Mouse (Mus musculus) heart, postnatal 0 days (tissue): ENCODE measurements around the gene 1700020L24Rik. TPM values are rescaled to one million over a fixed set of nuclear protein-coding genes. Genes with fewer than 3 reads are reported as not detected.

Source experiments
- ATAC-seq: fragments of 200-750 bp; cut with Nextera tagmentation; 2 replicates; pipeline ENCODE4 v1.8.0; 2017; ENCODE audit warnings: low read depth, moderate number of reproducible peaks, moderate library complexity; ENCODE audit not compliant: insufficient read depth
- DNase-seq: peaks from one replicate; pipeline ENCODE4 v3.0.0-alpha.2; 2016; ENCODE audit warnings: low spot score
- H3K27ac ChIP-seq: fragments of 300-500 bp; sonication (generic); 2 replicates; pipeline ENCODE4 v1.5.1; 2014; ENCODE audit warnings: low read depth, mild to moderate bottlenecking
- H3K27me3 ChIP-seq: fragments of 300-500 bp; sonication (generic); 2 replicates; pipeline ENCODE4 v1.6.1; 2014; ENCODE audit warnings: low read length, mixed read lengths; ENCODE audit not compliant: control insufficient read depth, insufficient read depth
- H3K36me3 ChIP-seq: fragments of 300-500 bp; sonication (generic); replicated peaks from 2 replicates; pipeline ENCODE4 v1.6.1; 2014; ENCODE audit warnings: low read length, mixed read lengths; ENCODE audit not compliant: control insufficient read depth, insufficient read depth
- H3K4me1 ChIP-seq: fragments of 300-500 bp; sonication (generic); 2 replicates; pipeline ENCODE4 v1.6.1; 2014; ENCODE audit warnings: antibody characterized with exemption; ENCODE audit not compliant: control insufficient read depth, insufficient read depth
- H3K4me2 ChIP-seq: fragments of 300-500 bp; sonication (generic); 2 replicates; pipeline ENCODE4 v1.6.1; 2014; ENCODE audit warnings: low read depth, mild to moderate bottlenecking, low read length, moderate library complexity
- H3K4me3 ChIP-seq: fragments of 300-500 bp; sonication (generic); 2 replicates; pipeline ENCODE4 v1.5.1; 2014; ENCODE audit warnings: low read depth, low read length
- H3K9ac ChIP-seq: fragments of 300-500 bp; sonication (generic); replicated peaks from 2 replicates; pipeline ENCODE4 v1.6.1; 2014; ENCODE audit warnings: low read depth, low read length, mixed read lengths
- H3K9me3 ChIP-seq: fragments of 300-500 bp; sonication (generic); replicated peaks from 2 replicates; pipeline ENCODE4 v1.6.1; 2016; ENCODE audit warnings: low read length; ENCODE audit not compliant: control insufficient read depth
- CTCF ChIP-seq: IDR thresholded peaks from 2 replicates; pipeline ENCODE4 v1.5.1; 2016; ENCODE audit warnings: antibody characterized with exemption, control low read depth, low read depth
- EP300 ChIP-seq: IDR thresholded peaks from 2 replicates; pipeline ENCODE4 v1.6.1; 2016; ENCODE audit warnings: antibody characterized with exemption, low read depth
- WGBS: fragments of 180-500 bp; shearing (Covaris S2); extraction: QIAGEN DNeasy Blood & Tissue Kit; methylation state at CpG from one replicate; pipeline ENCODE4 v1.1.7; 2014; 5-methylcytosine and 5-hydroxymethylcytosine counted together
- polyA plus RNA-seq: library from polyadenylated mRNA; unstranded; fragments of >200 nt; fragmentation: Nextera tagmentation; extraction: Ambion mirVana; gene quantifications from 2 replicates; pipeline ENCODE4 v1.2.1, GENCODE M21; 2015
- total RNA-seq: library from RNA; depleted of rRNA; stranded (reverse); fragments of >200 nt; gene quantifications from 2 replicates; pipeline ENCODE4 v1.2.3, GENCODE M21; 2014; ENCODE audit warnings: low replicate concordance

1700020L24Rik gene
- total and polyA plus RNA-seq, 2 experiments from 2014 or later, result 1.1 TPM; not detected in 1

DNA sequence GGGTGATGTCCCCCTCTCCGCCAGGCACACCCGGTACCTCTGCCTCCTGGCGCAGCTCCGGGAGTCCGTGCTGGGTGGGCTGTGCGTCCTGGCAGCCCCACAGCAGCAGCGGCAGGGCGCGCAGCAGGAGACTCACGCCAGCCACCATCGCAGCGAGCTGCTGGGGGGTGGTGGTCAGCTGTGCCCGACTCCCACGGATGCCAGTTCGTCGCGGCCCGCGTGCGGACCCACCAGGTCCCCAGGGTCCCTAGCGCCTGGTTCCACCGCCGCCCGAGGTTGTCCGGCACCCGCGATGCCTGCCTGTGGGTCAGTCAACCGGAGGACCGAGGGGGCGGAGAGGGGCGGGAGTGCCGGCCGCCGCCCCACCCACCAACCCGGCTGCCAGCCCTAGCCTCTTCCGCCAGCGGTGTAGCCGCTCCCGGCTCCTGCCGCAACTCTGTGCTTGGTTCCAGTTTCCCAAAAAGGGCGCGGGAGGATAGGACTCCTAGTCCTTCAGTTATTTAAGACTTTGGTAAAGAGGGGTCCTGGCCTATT, 25.3 kb downstream of the 1700020L24Rik start, which contains the start of gene Mmp28:
Mmp28 (minus strand) TSS at position 361 of the 534 bp plus-strand sequence.
- under 1% methylated on average over 42 of the region's 42 CpGs for WGBS
- H3K4me2 ChIP-seq, result peak within 1 kb of the TSS; percentile 95
- peak; percentile 58 for DNase-seq
- 0 out of 2 replicates have a peak within 1 kb of the TSS, but pooled peaks have one; percentile 38 for H3K27ac ChIP-seq
- H3K9ac ChIP-seq, result peak within 1 kb of the TSS; percentile 85
- peak; percentile 28; the same call in 1 of the 2 replicates for ATAC-seq
- H3K9me3 ChIP-seq, result no peaks in the 10 kb centered on the region
- H3K36me3 ChIP-seq, result no peaks in the 10 kb centered on the region
- H3K27me3 ChIP-seq, result peaks cover 31% of the 10 kb centered on the region
- peaks cover 24% of the 10 kb centered on the region for H3K4me1 ChIP-seq
- no peak for TF ChIP-seq EP300
- no peak for TF ChIP-seq CTCF
- peak within 1 kb of the TSS; percentile 83 for H3K4me3 ChIP-seq

DNA sequence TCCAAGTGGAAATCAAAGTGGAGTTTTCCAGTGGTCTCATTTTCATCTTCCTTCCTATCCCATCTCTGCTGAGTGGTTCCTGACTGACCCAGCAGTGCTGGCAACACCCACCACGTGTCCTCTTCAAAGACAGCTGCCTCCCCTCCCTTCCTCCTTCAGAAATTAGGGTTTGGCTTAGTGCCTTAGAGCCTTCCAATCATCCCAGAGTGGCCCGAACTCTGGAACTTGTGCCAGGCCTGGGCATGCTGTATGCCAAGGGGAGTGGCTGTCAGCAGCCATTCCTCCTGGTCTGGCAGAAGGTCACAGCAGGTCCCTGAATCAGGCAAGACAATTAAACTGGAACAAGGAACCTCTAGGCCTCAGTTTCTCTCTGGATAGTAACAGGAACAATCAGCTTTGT, 28.5 kb downstream of the 1700020L24Rik start:
- ATAC-seq (peak; percentile 15; the same call in 1 of the 2 replicates), DNase-seq (peak; percentile 63)
- Histone ChIP-seq H3K9me3 (no peaks in the 10 kb centered on the region), H3K4me3 (no peak overlapping the region), H3K4me2 (0 out of 2 replicates have a peak overlapping the region, but pooled peaks have one; percentile 3), H3K36me3 (no peaks in the 10 kb centered on the region), H3K9ac (no peak overlapping the region), H3K27ac (peak overlapping the region; percentile 58), H3K27me3 (peaks cover 31% of the 10 kb centered on the region), H3K4me1 (peaks cover 24% of the 10 kb centered on the region)
- 5% methylated on average over 2 of the region's 2 CpGs for WGBS
- TF ChIP-seq EP300 (no peak), CTCF (no peak)

GRCm38 (mm10) chr11:83467120-83467652, 29.7 kb downstream of the 1700020L24Rik start:
- Histone ChIP-seq H3K4me2 (no peak overlapping the region), H3K4me1 (peaks cover 20% of the 10 kb centered on the region), H3K27me3 (peaks cover 24% of the 10 kb centered on the region), H3K36me3 (no peaks in the 10 kb centered on the region), H3K4me3 (no peak overlapping the region), H3K9ac (no peak overlapping the region), H3K9me3 (no peaks in the 10 kb centered on the region), H3K27ac (peak overlapping the region; percentile 58)
- WGBS, result 5% methylated on average over 11 of the region's 11 CpGs
- ATAC-seq, result peak; percentile 89
- TF ChIP-seq CTCF (no peak), EP300 (peak; percentile 98)
- peak; percentile 94 for DNase-seq

GRCm38 (mm10) chr11:83468765-83469164, 31.3 kb downstream of the 1700020L24Rik start:
- peaks cover 22% of the 10 kb centered on the region for H3K4me1 ChIP-seq
- DNase-seq, result no peak
- no peak overlapping the region for H3K4me3 ChIP-seq
- no peak for ATAC-seq
- no peak for TF ChIP-seq CTCF
- H3K9me3 ChIP-seq, result no peaks in the 10 kb centered on the region
- H3K27ac ChIP-seq, result no peak overlapping the region
- H3K9ac ChIP-seq, result no peak overlapping the region
- no peak overlapping the region for H3K4me2 ChIP-seq
- peaks cover 19% of the 10 kb centered on the region for H3K27me3 ChIP-seq
- 94% methylated on average over 3 of the region's 3 CpGs for WGBS
- no peaks in the 10 kb centered on the region for H3K36me3 ChIP-seq

GRCm38 (mm10) chr11:83471766-83472165, 34.3 kb downstream of the 1700020L24Rik start:
- no peak overlapping the region for H3K9ac ChIP-seq
- H3K4me1 ChIP-seq, result peaks cover 15% of the 10 kb centered on the region
- 81% methylated on average over 2 of the region's 2 CpGs for whole genome bisulfite sequencing
- DNase-seq, result no peak
- no peak for ATAC-seq
- H3K9me3 ChIP-seq, result no peaks in the 10 kb centered on the region
- 0 out of 2 replicates have a peak, but pooled peaks cover 3% of the 10 kb centered on the region for H3K36me3 ChIP-seq
- TF ChIP-seq EP300 (no peak), CTCF (no peak)
- no peak overlapping the region for H3K4me3 ChIP-seq
- peaks cover 7% of the 10 kb centered on the region; the same call in 1 of the 2 replicates for H3K27me3 ChIP-seq
- H3K4me2 ChIP-seq, result peak overlapping the region; percentile 98; the same call in 1 of the 2 replicates
- no peak overlapping the region for H3K27ac ChIP-seq
